ENCODE assay signal across 7 mouse cellular contexts in genomic region chr11:107025411-107026321, GRCm38 (mm10). TPM values are rescaled to one million over a fixed set of nuclear protein-coding genes. Genes with fewer than 3 reads are reported as not detected.
DNase-seq lines count a peak whose midpoint lies in the region; ATAC-seq and TF ChIP-seq lines count a peak whose summit lies in the region.

TSS of gene 1810010H24Rik (plus strand) at chr11:107025681.

- no peak for TF ChIP-seq EP300 in MEL (IDR thresholded peaks at IDR 0.05; ENCODE audit: low read depth in 1 of 2, low read length in 2 of 2)

- under 1% methylated on average over 45 of the region's 45 CpGs for WGBS in embryonic facial prominence, embryonic 12.5 days
- under 1% methylated on average over 45 of the region's 45 CpGs for WGBS in hindbrain, embryonic 15.5 days
- under 1% methylated on average over 45 of the region's 45 CpGs for WGBS in liver, embryonic 16.5 days (ENCODE audit: insufficient replicate concordance)
- under 1% methylated on average over 45 of the region's 45 CpGs for WGBS in neural tube, embryonic 15.5 days

- peaks cover 0 to 12% of the 10 kb centered on the region in 2 experiments; a peak in 2 of 4 replicates for H3K36me3 ChIP-seq in MEL (ENCODE audit: control insufficient read depth in 1 of 2, insufficient read depth in 2 of 2, low read length in 2 of 2)
- no peaks in the 10 kb centered on the region for H3K36me3 ChIP-seq in embryonic facial prominence, embryonic 12.5 days
- no peaks in the 10 kb centered on the region for H3K36me3 ChIP-seq in hindbrain, embryonic 15.5 days
- H3K36me3 ChIP-seq in liver, embryonic 16.5 days (ENCODE audit: control insufficient read depth, insufficient read depth): no peaks in the 10 kb centered on the region
- H3K36me3 ChIP-seq in neural tube, embryonic 15.5 days: no peaks in the 10 kb centered on the region

- no peak for TF ChIP-seq POLR2A in MEL (IDR thresholded peaks at IDR 0.05; ENCODE audit: control insufficient read depth in 1 of 2, insufficient read depth in 1 of 2, low read depth in 1 of 2, low read length in 2 of 2, poor library complexity in 1 of 2)

- peaks cover 2% of the 10 kb centered on the region; the same call in 1 of the 2 replicates for H3K79me2 ChIP-seq in MEL (ENCODE audit: control insufficient read depth, insufficient read depth, low read length, poor library complexity)

- H3K4me3 ChIP-seq in MEL (ENCODE audit: control insufficient read depth in 1 of 2, insufficient read depth in 1 of 2, low read depth in 2 of 2, low read length in 2 of 2): peak within 1 kb of the TSS; percentile 78 to 87
- H3K4me3 ChIP-seq in embryonic facial prominence, embryonic 12.5 days: peak within 1 kb of the TSS; percentile 46
- H3K4me3 ChIP-seq in hindbrain, embryonic 15.5 days: peak within 1 kb of the TSS; percentile 53
- H3K4me3 ChIP-seq in liver, embryonic 16.5 days (ENCODE audit: low read depth, low read length): peak within 1 kb of the TSS; percentile 70
- H3K4me3 ChIP-seq in neural tube, embryonic 15.5 days (replicated peaks): peak within 1 kb of the TSS; percentile 53

- peak within 1 kb of the TSS; percentile 9 for H3K27ac ChIP-seq in MEL (ENCODE audit: control insufficient read depth, low read depth, low read length)
- no peak within 1 kb of the TSS for H3K27ac ChIP-seq in embryonic facial prominence, embryonic 12.5 days
- H3K27ac ChIP-seq in hindbrain, embryonic 15.5 days (replicated peaks): peak within 1 kb of the TSS; percentile 73
- peak within 1 kb of the TSS; percentile 42 for H3K27ac ChIP-seq in liver, embryonic 16.5 days (ENCODE audit: low read length)
- H3K27ac ChIP-seq in neural tube, embryonic 15.5 days (replicated peaks): peak within 1 kb of the TSS; percentile 78

- TF ChIP-seq CTCF in MEL (IDR thresholded peaks at IDR 0.05 in 2 of 3, conservative IDR thresholded peaks at IDR 0.05 in 1 of 3; ENCODE audit: control insufficient read depth in 1 of 3, insufficient read depth in 1 of 3, low read depth in 2 of 3, low read length in 3 of 3, poor library complexity in 1 of 3, severe bottlenecking in 1 of 3): no peak

- peaks cover 7 to 14% of the 10 kb centered on the region in 2 experiments for H3K4me1 ChIP-seq in MEL (ENCODE audit: control insufficient read depth in 1 of 2, insufficient read depth in 2 of 2, low read length in 2 of 2)
- peaks cover 30% of the 10 kb centered on the region for H3K4me1 ChIP-seq in embryonic facial prominence, embryonic 12.5 days
- peaks cover 37% of the 10 kb centered on the region for H3K4me1 ChIP-seq in hindbrain, embryonic 15.5 days (replicated peaks)
- H3K4me1 ChIP-seq in liver, embryonic 16.5 days (ENCODE audit: control insufficient read depth, low read depth, low read length): peaks cover 14% of the 10 kb centered on the region
- H3K4me1 ChIP-seq in neural tube, embryonic 15.5 days: peaks cover 39% of the 10 kb centered on the region

- no peaks in the 10 kb centered on the region for H3K27me3 ChIP-seq in MEL (ENCODE audit: control insufficient read depth in 1 of 2, insufficient read depth in 2 of 2, low read length in 2 of 2)
- H3K27me3 ChIP-seq in embryonic facial prominence, embryonic 12.5 days: peaks cover 21% of the 10 kb centered on the region
- H3K27me3 ChIP-seq in hindbrain, embryonic 15.5 days: no peaks in the 10 kb centered on the region
- H3K27me3 ChIP-seq in liver, embryonic 16.5 days (ENCODE audit: control insufficient read depth, insufficient read depth, low read depth, low read length): peaks cover 48% of the 10 kb centered on the region
- peaks cover 3% of the 10 kb centered on the region; the same call in 1 of the 2 replicates for H3K27me3 ChIP-seq in neural tube, embryonic 15.5 days (replicated peaks)

- no peak for TF ChIP-seq RAD21 in MEL (IDR thresholded peaks at IDR 0.05; ENCODE audit: low read depth, low read length)

- H3K9me3 ChIP-seq in MEL (replicated peaks; ENCODE audit: insufficient read depth, low read length): no peaks in the 10 kb centered on the region
- H3K9me3 ChIP-seq in embryonic facial prominence, embryonic 12.5 days: no peaks in the 10 kb centered on the region
- no peaks in the 10 kb centered on the region for H3K9me3 ChIP-seq in hindbrain, embryonic 15.5 days
- H3K9me3 ChIP-seq in liver, embryonic 16.5 days (replicated peaks; ENCODE audit: control insufficient read depth, low read length): no peaks in the 10 kb centered on the region
- H3K9me3 ChIP-seq in neural tube, embryonic 15.5 days (replicated peaks): no peaks in the 10 kb centered on the region

- peak within 1 kb of the TSS; percentile 92 for H3K9ac ChIP-seq in MEL (ENCODE audit: control insufficient read depth, low read depth, low read length, poor library complexity, severe bottlenecking)
- peak within 1 kb of the TSS; percentile 37 for H3K9ac ChIP-seq in embryonic facial prominence, embryonic 12.5 days
- peak within 1 kb of the TSS; percentile 66 for H3K9ac ChIP-seq in hindbrain, embryonic 15.5 days
- peak within 1 kb of the TSS; percentile 45; the same call in 1 of the 2 replicates for H3K9ac ChIP-seq in liver, embryonic 16.5 days (ENCODE audit: low read depth, low read length)
- peak within 1 kb of the TSS; percentile 62 for H3K9ac ChIP-seq in neural tube, embryonic 15.5 days (replicated peaks)

- DNase-seq in CD4-positive helper T cell, adult 2 months (ENCODE audit: low read depth, low spot score): peak; percentile 37
- DNase-seq in MEL (ENCODE audit: low read depth, low spot score): peak; percentile 69

- ATAC-seq in embryonic facial prominence, embryonic 12.5 days (ENCODE audit: insufficient number of reproducible peaks, insufficient read depth, low FRiP score, low TSS enrichment): no peak
- ATAC-seq in hindbrain, embryonic 15.5 days (ENCODE audit: low FRiP score, low read depth): peak; percentile 20; the same call in 1 of the 2 replicates
- ATAC-seq in liver, embryonic 16.5 days (ENCODE audit: low read depth): no peak
- no peak for ATAC-seq in neural tube, embryonic 15.5 days (ENCODE audit: low FRiP score)
- ATAC-seq in megakaryocyte progenitor cell, adult 5-6 weeks (replicated peaks; ENCODE audit: poor library complexity): no peak

- H3K4me2 ChIP-seq in embryonic facial prominence, embryonic 12.5 days (replicated peaks): peak within 1 kb of the TSS; percentile 86
- peak within 1 kb of the TSS; percentile 97 for H3K4me2 ChIP-seq in hindbrain, embryonic 15.5 days
- H3K4me2 ChIP-seq in liver, embryonic 16.5 days (ENCODE audit: low read depth, low read length): peak within 1 kb of the TSS; percentile 86
- peak within 1 kb of the TSS; percentile 95 for H3K4me2 ChIP-seq in neural tube, embryonic 15.5 days

TF ChIP-seq in MEL, 35 proteins besides CTCF, POLR2A, EP300 and RAD21:
- TF ChIP-seq TAL1 (IDR thresholded peaks at IDR 0.05; ENCODE audit: low read length): no peak
- TF ChIP-seq SIN3A (IDR thresholded peaks at IDR 0.05; ENCODE audit: low read length): peak; percentile 35
- TF ChIP-seq JUND (IDR thresholded peaks at IDR 0.05; ENCODE audit: low read depth, low read length): no peak
- TF ChIP-seq POLR2AphosphoS2 (IDR thresholded peaks at IDR 0.05; ENCODE audit: low read length): peak; percentile 46; the same call in 1 of the 2 replicates
- no peak for TF ChIP-seq TBP (IDR thresholded peaks at IDR 0.05; ENCODE audit: low read depth, low read length)
- no peak for TF ChIP-seq RCOR1 (IDR thresholded peaks at IDR 0.05; ENCODE audit: low read depth, low read length)
- TF ChIP-seq POLR2AphosphoS5 (IDR thresholded peaks at IDR 0.05; ENCODE audit: borderline replicate concordance, low read depth, low read length): no peak
- TF ChIP-seq ELF1 (IDR thresholded peaks at IDR 0.05; ENCODE audit: low read depth, low read length): 0 out of 2 replicates have a peak, but pooled peaks have one; percentile 27
- no peak for TF ChIP-seq SMC3 (IDR thresholded peaks at IDR 0.05; ENCODE audit: low read depth, low read length)
- TF ChIP-seq NRF1 (IDR thresholded peaks at IDR 0.05; ENCODE audit: insufficient read depth, low read depth, low read length, poor library complexity, severe bottlenecking): 0 out of 2 replicates have a peak, but pooled peaks have one; percentile 12
- peak; percentile 52 for TF ChIP-seq MXI1 (IDR thresholded peaks at IDR 0.05; ENCODE audit: low read depth, low read length)
- no peak for TF ChIP-seq ETS1 (IDR thresholded peaks at IDR 0.05; ENCODE audit: low read depth, low read length)
- TF ChIP-seq MYB (IDR thresholded peaks at IDR 0.05; ENCODE audit: low read depth, low read length): no peak
- no peak for TF ChIP-seq MAFK (IDR thresholded peaks at IDR 0.05; ENCODE audit: borderline replicate concordance, low read depth, low read length)
- no peak; the same call in 1 of the 2 replicates for TF ChIP-seq CHD1 (IDR thresholded peaks at IDR 0.05; ENCODE audit: low read depth, low read length)
- TF ChIP-seq USF1 (IDR thresholded peaks at IDR 0.05; ENCODE audit: low read depth, low read length): no peak
- TF ChIP-seq ZNF384 (IDR thresholded peaks at IDR 0.05; ENCODE audit: low read depth, low read length): peak; percentile 11; the same call in 1 of the 2 replicates
- peak; percentile 91; the same call in 1 of the 2 replicates for TF ChIP-seq MAZ (IDR thresholded peaks at IDR 0.05; ENCODE audit: low read depth, low read length)
- TF ChIP-seq ZMIZ1 (IDR thresholded peaks at IDR 0.05; ENCODE audit: low read depth, low read length): peak; percentile 25; the same call in 1 of the 2 replicates

RNA-seq across cellular contexts. Expression of gene 1810010H24Rik, which starts in this region (rescaled TPM):
- total RNA-seq in MEL (2012; rRNA removed): 0.42 and 0.88 TPM in 2 replicates
- 1 to 10 TPM in 1 of 2 experiments, not detected in 1; 2.5 TPM for polyA plus RNA-seq in MEL (2012; ENCODE audit: insufficient read depth in 1 of 2, insufficient read length in 2 of 2, low read depth in 1 of 2, low replicate concordance in 2 of 2, missing spikeins in 1 of 2)
- polyA plus RNA-seq in embryonic facial prominence, embryonic 12.5 days (2016; fragmentation: Nextera tagmentation; extraction: Ambion mirVana): 1.6 and 2.3 TPM in 2 replicates
- polyA plus RNA-seq in hindbrain, embryonic 15.5 days (2015; fragmentation: Nextera tagmentation; extraction: Ambion mirVana): 6.1 and 6.3 TPM in 2 replicates
- 2.2 TPM in 2 replicates for polyA plus RNA-seq in liver, embryonic 16.5 days (2015; fragmentation: Nextera tagmentation; extraction: Ambion mirVana)
- polyA plus RNA-seq in neural tube, embryonic 15.5 days (2015; fragmentation: Nextera tagmentation; extraction: Ambion mirVana): 6.6 and 7.6 TPM in 2 replicates
- total RNA-seq in megakaryocyte progenitor cell, adult 5-6 weeks (2015): not detected in 2 replicates
- total RNA-seq in megakaryocyte progenitor cell, adult 5-6 weeks (2017): not detected in 2 replicates

Comparison
In these comparisons a context has a peak if more than half of its experiments do, and no peak if none do; other contexts are left out.
1. H3K9ac ChIP-seq: peak in every context shown above with its lines; median percentile 92 in MEL; 66 in hindbrain, embryonic 15.5 days; 62 in neural tube, embryonic 15.5 days; 45 in liver, embryonic 16.5 days; 37 in embryonic facial prominence, embryonic 12.5 days.